Mouse (Mus musculus) MEL (cell line): ENCODE data around the gene Igf1r.

Experiments used
- MEF2A ChIP-seq: IDR thresholded peaks from 2 replicates; pipeline ENCODE4 v1.6.1; 2014; ENCODE audit warnings: low read depth, mild to moderate bottlenecking, inconsistent platforms, low read length, improper control_type of control experiment; ENCODE audit not compliant: poor library complexity, insufficient replicate concordance, severe bottlenecking; ENCODE audit errors: extremely low read depth
- MXI1 ChIP-seq: IDR thresholded peaks from 2 replicates; pipeline ENCODE4 v1.6.1; 2011; ENCODE audit warnings: mild to moderate bottlenecking, low read depth, low read length, improper control_type of control experiment

GRCm38 (mm10) chr7:68069324-68069723 lies 116.7 kb downstream of the Igf1r start:
- TF ChIP-seq MEF2A, result no peak
- TF ChIP-seq MXI1, result no peak
